Mouse (Mus musculus): ENCODE data around the gene Psg28.
"Not testable (repeated sequence)": the region's sequence is repeated elsewhere in the genome, so short reads cannot be mapped to it uniquely, and the experiment has no call there.

GRCm38 (mm10) chr7:18391483-18391882, 40.4 kb downstream of the Psg28 start:
- TF ChIP-seq CTCF (conservative IDR thresholded peaks at IDR 0.05; ENCODE audit: low read length); NANOG (IDR thresholded peaks at IDR 0.05; ENCODE audit: borderline replicate concordance, low read length); POU5F1 (IDR thresholded peaks at IDR 0.05; ENCODE audit: borderline replicate concordance, low read length): not testable (repeated sequence)
